Mouse (Mus musculus): ENCODE measurements at regions not wholly inside any gene's neighbourhood (a gene's known extent, or its start where the extent isn't known, plus 50 kb on each side); places are given as distances from the start of the nearest gene placed in this dataset.

GRCm38 (mm10) chr9:47414350-47414988 lies 115.5 kb upstream of the Cadm1 start:
- no peak for DNase-seq (ENCODE audit: low spot score in 2 of 2)
- intact Hi-C loops (cut with DNase I) = no loop called here

- intact Hi-C loops (cut with DNase I) = no loop called here
- peak in 1 of 2 experiments; percentile 51 for DNase-seq (ENCODE audit: low spot score in 2 of 2)
These were observed 107.8 kb upstream of the Cadm1 start for GRCm38 (mm10) chr9:47422151-47422599.

GRCm38 (mm10) chr9:47422741-47423461 lies 107.1 kb upstream of the Cadm1 start:
- intact Hi-C loops (cut with DNase I) = no loop called here

GRCm38 (mm10) chr9:47423462-47423832 lies 106.5 kb upstream of the Cadm1 start:
- DNase-seq (ENCODE audit: low spot score in 2 of 2) = no peak
- intact Hi-C loops (cut with DNase I) = no loop called here

More at GRCm38 (mm10) chr9:47422741-47423461, 107.1 kb upstream of the Cadm1 start:
- DNase-seq (ENCODE audit: low spot score in 2 of 2) = peak; percentile 62 to 72

- intact Hi-C loops (cut with DNase I) = no loop called here
- DNase-seq (ENCODE audit: low spot score in 2 of 2) = no peak
These were observed 105.8 kb upstream of the Cadm1 start for GRCm38 (mm10) chr9:47424191-47424590.

- peak in 1 of 2 experiments; percentile 40 for DNase-seq (ENCODE audit: low spot score in 2 of 2)
- intact Hi-C loops (cut with DNase I) = no loop called here
These were observed 103.3 kb upstream of the Cadm1 start for GRCm38 (mm10) chr9:47426712-47427111.

GRCm38 (mm10) chr9:47428710-47429341 lies 101.1 kb upstream of the Cadm1 start:
- DNase-seq (ENCODE audit: low spot score in 2 of 2) = no peak
- intact Hi-C loops (cut with DNase I) = no loop called here

GRCm38 (mm10) chr9:47429691-47430090 lies 100.3 kb upstream of the Cadm1 start:
- DNase-seq (ENCODE audit: low spot score in 2 of 2) = no peak
- intact Hi-C loops (cut with DNase I) = no loop called here

GRCm38 (mm10) chr9:47432715-47433114 lies 97.3 kb upstream of the Cadm1 start:
- DNase-seq (ENCODE audit: low spot score in 2 of 2) = no peak
- intact Hi-C loops (cut with DNase I) = no loop called here

GRCm38 (mm10) chr9:47433185-47433584 lies 96.8 kb upstream of the Cadm1 start:
- intact Hi-C loops (cut with DNase I) = no loop called here
- DNase-seq (ENCODE audit: low spot score in 2 of 2) = no peak

- intact Hi-C loops (cut with DNase I) = no loop called here
- DNase-seq (ENCODE audit: low spot score in 2 of 2) = no peak
These were observed 95.9 kb upstream of the Cadm1 start for GRCm38 (mm10) chr9:47434091-47434490.

GRCm38 (mm10) chr9:47438976-47439375 lies 91.0 kb upstream of the Cadm1 start:
- DNase-seq (ENCODE audit: low spot score in 2 of 2) = no peak
- intact Hi-C loops (cut with DNase I) = no loop called here

GRCm38 (mm10) chr9:47439506-47439905 lies 90.5 kb upstream of the Cadm1 start:
- DNase-seq (ENCODE audit: low spot score in 2 of 2) = no peak
- intact Hi-C loops (cut with DNase I) = no loop called here

- DNase-seq (ENCODE audit: low spot score in 2 of 2) = peak in 1 of 2 experiments; percentile 39
- intact Hi-C loops (cut with DNase I) = loop anchor here (5.0 kb wide), 1 partner anchor 82 kb away; no protein-coding TSS in a partner anchor
These were observed 89.8 kb upstream of the Cadm1 start for GRCm38 (mm10) chr9:47440128-47440527.

- intact Hi-C loops (cut with DNase I) = loop anchor here (5.0 kb wide), 1 partner anchor 81 kb away; no protein-coding TSS in a partner anchor
- no peak for DNase-seq (ENCODE audit: low spot score in 2 of 2)
These were observed 88.8 kb upstream of the Cadm1 start for GRCm38 (mm10) chr9:47441155-47441554.

GRCm38 (mm10) chr9:47444168-47444567 lies 85.8 kb upstream of the Cadm1 start:
- DNase-seq (ENCODE audit: low spot score in 2 of 2) = no peak
- intact Hi-C loops (cut with DNase I) = loop anchor here (5.0 kb wide), 1 partner anchor 78 kb away; no protein-coding TSS in a partner anchor

- intact Hi-C loops (cut with DNase I) = loop anchor here (5.0 kb wide), 1 partner anchor 78 kb away; no protein-coding TSS in a partner anchor
- DNase-seq (ENCODE audit: low spot score in 2 of 2) = no peak
These were observed 85.2 kb upstream of the Cadm1 start for GRCm38 (mm10) chr9:47444752-47445151.

- intact Hi-C loops (cut with DNase I) = no loop called here
- DNase-seq (ENCODE audit: low spot score in 2 of 2) = peak in 1 of 2 experiments; percentile 49
These were observed 84.6 kb upstream of the Cadm1 start for GRCm38 (mm10) chr9:47445332-47445731.

GRCm38 (mm10) chr9:47452752-47453151 lies 77.2 kb upstream of the Cadm1 start:
- DNase-seq (ENCODE audit: low spot score in 2 of 2) = no peak
- intact Hi-C loops (cut with DNase I) = no loop called here

GRCm38 (mm10) chr9:47458721-47459418 lies 71.1 kb upstream of the Cadm1 start:
- DNase-seq (ENCODE audit: low spot score in 2 of 2) = no peak
- intact Hi-C loops (cut with DNase I) = no loop called here
